9 mouse cellular contexts compared by ENCODE assay signal in genomic region chr16:49615342-49616020, GRCm38 (mm10).
DNase-seq lines count a peak whose midpoint lies in the region; ATAC-seq and TF ChIP-seq lines count a peak whose summit lies in the region.
"Had no signal": no experiment of that assay in that cellular context is flagged by ENCODE, and none has a peak within 500 bp of the region (broad histone marks: within the 10 kb centered on the region; RNA-seq: fewer than 3 reads in every experiment).

No protein-coding gene starts in this region.

- no peak overlapping the region for H3K9ac ChIP-seq in CH12.LX (ENCODE audit: insufficient read depth, low read depth)
- H3K9ac ChIP-seq: liver, postnatal 0 days had no signal

- DNase-seq in layer of hippocampus, adult 11-12 months (ENCODE audit: low spot score), result peak; percentile 18
- DNase-seq in layer of hippocampus, postnatal 14 days (ENCODE audit: low spot score in 2 of 2), result no peak
- DNase-seq in CH12.LX (ENCODE audit: extremely low read depth), result no peak
- peak; percentile 3 to 5 for DNase-seq in heart, postnatal 36 days
- DNase-seq in thymus, postnatal 0 days (ENCODE audit: low spot score), result no peak
- no peak for DNase-seq in urinary bladder, postnatal 10 days (ENCODE audit: low spot score)
- DNase-seq: liver, postnatal 0 days had no signal

- no peaks in the 10 kb centered on the region for H3K36me3 ChIP-seq in CH12.LX (replicated peaks in 1 of 2; ENCODE audit: control insufficient read depth in 1 of 2, insufficient read depth in 1 of 2, low read length in 1 of 2)

- in situ Hi-C loops in CH12.LX (cut with MboI; ENCODE audit: low pct_ligation_motif_present, low pct_unique_long_range_greater_than_20kb, low sequenced_read_pairs), result no loop called here

- H3K4me3 ChIP-seq in CH12.LX (replicated peaks in 1 of 3; ENCODE audit: low read depth in 2 of 3, low read length in 2 of 3, poor library complexity in 1 of 3), result no peak overlapping the region

- intact Hi-C loops in heart, postnatal 36 days (cut with DNase I), result no loop called here

- peaks cover 3% of the 10 kb centered on the region for H3K9me3 ChIP-seq in CH12.LX (replicated peaks; ENCODE audit: low read length)

- TF ChIP-seq EP300 in CH12.LX (IDR thresholded peaks at IDR 0.05; ENCODE audit: low read length), result no peak

- no peak for TF ChIP-seq CTCF in CH12.LX (conservative IDR thresholded peaks at IDR 0.05 in 1 of 2, IDR thresholded peaks at IDR 0.05 in 1 of 2; ENCODE audit: low read depth in 2 of 2, low read length in 2 of 2)

- H3K27me3 ChIP-seq in CH12.LX (replicated peaks), result no peaks in the 10 kb centered on the region

- no peak for TF ChIP-seq POLR2A in CH12.LX (IDR thresholded peaks at IDR 0.05; ENCODE audit: low read depth, low read length)

- no peak overlapping the region for H3K27ac ChIP-seq in CH12.LX (ENCODE audit: insufficient read depth, low read depth)

- no peak for TF ChIP-seq RAD21 in CH12.LX (IDR thresholded peaks at IDR 0.05; ENCODE audit: low read depth, low read length)

- H3K4me1 ChIP-seq in CH12.LX (ENCODE audit: control insufficient read depth in 1 of 2, insufficient read depth in 2 of 2), result no peaks in the 10 kb centered on the region; a peak in 1 of 4 replicates

- H3K79me2 ChIP-seq in CH12.LX (replicated peaks; ENCODE audit: control insufficient read depth, extremely low read depth, insufficient read depth, poor library complexity, severe bottlenecking), result no peaks in the 10 kb centered on the region

- ATAC-seq in cerebellum, adult (ENCODE audit: insufficient number of reproducible peaks, low FRiP score, low TSS enrichment), result peak; percentile 61
- ATAC-seq in megakaryocyte progenitor cell, adult 5-6 weeks (replicated peaks; ENCODE audit: poor library complexity), result no peak
- ATAC-seq: liver, postnatal 0 days had no signal

- H3K4me2 ChIP-seq in CH12.LX (ENCODE audit: insufficient read depth, low read depth, poor library complexity, severe bottlenecking), result peak overlapping the region; percentile 44

- dilution Hi-C loops in CH12.LX (cut with MboI; ENCODE audit: extremely low pct_ligation_motif_present, extremely low pct_unique_long_range_greater_than_20kb, low sequenced_read_pairs), result no loop called here

TF ChIP-seq in CH12.LX, 34 proteins besides CTCF, POLR2A, EP300 and RAD21:
- TF ChIP-seq CHD2 (IDR thresholded peaks at IDR 0.05; ENCODE audit: low read length) (no peak), ZKSCAN1 (IDR thresholded peaks at IDR 0.05; ENCODE audit: borderline replicate concordance, low read depth, low read length) (no peak), ETS1 (conservative IDR thresholded peaks at IDR 0.05; ENCODE audit: low read depth, low read length) (no peak), USF1 (IDR thresholded peaks at IDR 0.05; ENCODE audit: low read depth, low read length) (no peak), ELF1 (IDR thresholded peaks at IDR 0.05; ENCODE audit: low read depth, low read length) (no peak), CHD1 (IDR thresholded peaks at IDR 0.05; ENCODE audit: low read depth, low read length) (no peak), ZMIZ1 (IDR thresholded peaks at IDR 0.05; ENCODE audit: low read depth, low read length) (no peak), NRF1 (IDR thresholded peaks at IDR 0.05; ENCODE audit: low read depth, low read length) (no peak), MXI1 (IDR thresholded peaks at IDR 0.05; ENCODE audit: low read depth, low read length) (no peak)

Comparison
In these comparisons a context has a peak if more than half of its experiments do, and no peak if none do; other contexts are left out.
1. DNase-seq: peak in layer of hippocampus, adult 11-12 months (single experiment) and heart, postnatal 36 days (2 of 2); none in layer of hippocampus, postnatal 14 days (0 of 2), CH12.LX (single experiment), thymus, postnatal 0 days (single experiment) and urinary bladder, postnatal 10 days (single experiment).